Mouse (Mus musculus) heart, adult 2 months (tissue): ENCODE measurements at regions not wholly inside any gene's neighbourhood (a gene's known extent, or its start where the extent isn't known, plus 50 kb on each side); places are given as distances from the start of the nearest gene placed in this dataset.

Source experiments
- CTCF ChIP-seq: fragments of 200-600 bp; IDR thresholded peaks from 2 replicates; pipeline ENCODE4 v1.8.1; 2022; ENCODE audit warnings: antibody characterized with exemption, mild to moderate bottlenecking, moderate library complexity
- EP300 ChIP-seq: fragments of 200-500 bp; IDR thresholded peaks from 2 replicates; pipeline ENCODE4 v1.6.1; 2011; ENCODE audit warnings: low read depth, low read length, control low read depth; ENCODE audit not compliant: insufficient read depth
- POLR2A ChIP-seq: fragments of 200-500 bp; IDR thresholded peaks from 2 replicates; pipeline ENCODE4 v1.6.1; 2011; ENCODE audit warnings: mild to moderate bottlenecking, low read depth, low read length, control low read depth; ENCODE audit not compliant: insufficient read depth

GRCm38 (mm10) chr3:52196047-52196935 is 71.8 kb upstream of the Foxo1 start:
- peak; percentile 77; the same call in 1 of the 2 replicates for TF ChIP-seq EP300
- TF ChIP-seq CTCF = peak; percentile 97
- TF ChIP-seq POLR2A = no peak
